Mouse (Mus musculus) embryonic facial prominence, embryonic 13.5 days (tissue): ENCODE measurements around the gene Nme7. TPM values are rescaled to one million over a fixed set of nuclear protein-coding genes. Genes with fewer than 3 reads are reported as not detected.

ENCODE experiments used
- polyA plus RNA-seq: library from polyadenylated mRNA; unstranded; fragments of >200 nt; fragmentation: Nextera tagmentation; extraction: Ambion mirVana; gene quantifications from 2 replicates; pipeline ENCODE4 v1.2.1, GENCODE M21; 2015

The Nme7 gene
- polyA plus RNA-seq, 1 experiment from 2014 or later = 48.3 TPM

Other genes with a start within 250 kb of the Nme7 start
- 0.30 and 0.43 TPM in 2 replicates for gene Sell, start 242.1 kb upstream of the Nme7 start, polyA plus RNA-seq
- gene Selp, start 188.9 kb upstream of the Nme7 start, polyA plus RNA-seq = not detected in 2 replicates
- gene F5, start 152.3 kb upstream of the Nme7 start, polyA plus RNA-seq = 0.14 and 0.30 TPM in 2 replicates
- 6.7 and 6.8 TPM in 2 replicates for gene Slc19a2, start 55.1 kb upstream of the Nme7 start, polyA plus RNA-seq
- gene Ccdc181, start 28.5 kb upstream of the Nme7 start, polyA plus RNA-seq = 5.1 and 6.8 TPM in 2 replicates
- gene Blzf1, start 3.4 kb downstream of the Nme7 start, polyA plus RNA-seq = 35.0 and 35.3 TPM in 2 replicates
- 12.5 and 20.0 TPM in 2 replicates for gene Atp1b1, start 154.2 kb downstream of the Nme7 start, polyA plus RNA-seq